Mouse (Mus musculus) cerebellum, adult 2 months (tissue): ENCODE measurements around the gene Sh2d1b2. TPM values are rescaled to one million over a fixed set of nuclear protein-coding genes. Genes with fewer than 3 reads are reported as not detected.

Source experiments
- DNase-seq, 2 experiments: peaks; one replicate each; pipeline ENCODE4 v3.0.0; 2021
- H3K27ac ChIP-seq: fragments of 200-500 bp; 2 replicates; pipeline ENCODE4 v1.5.1; 2012; ENCODE audit warnings: low read length, control low read depth, inconsistent platforms; ENCODE audit not compliant: insufficient read depth
- H3K27me3 ChIP-seq: fragments of 200-500 bp; 2 replicates; pipeline ENCODE4 v1.6.1; 2012; ENCODE audit warnings: inconsistent platforms, mild to moderate bottlenecking, low read length, moderate library complexity; ENCODE audit not compliant: control insufficient read depth, insufficient read depth
- H3K4me1 ChIP-seq: fragments of 200-500 bp; 2 replicates; pipeline ENCODE4 v1.6.1; 2011; ENCODE audit warnings: low read length; ENCODE audit not compliant: control insufficient read depth, insufficient read depth
- H3K4me3 ChIP-seq: fragments of 200-500 bp; replicated peaks from 2 replicates; pipeline ENCODE3; 2011; ENCODE audit warnings: mild to moderate bottlenecking, low read depth, low read length, control low read depth; ENCODE audit not compliant: insufficient read depth
- CTCF ChIP-seq: fragments of 200-500 bp; IDR thresholded peaks from 2 replicates; pipeline ENCODE4 v1.5.1; 2011; ENCODE audit warnings: low read depth, mild to moderate bottlenecking, control low read depth, low read length, moderate library complexity, borderline replicate concordance; ENCODE audit not compliant: insufficient read depth
- POLR2A ChIP-seq: fragments of 200-500 bp; IDR thresholded peaks from 2 replicates; pipeline ENCODE4 v1.6.1; 2011; ENCODE audit warnings: low read length, control low read depth, borderline replicate concordance; ENCODE audit not compliant: insufficient read depth
- WGBS: fragments of 180-500 bp; shearing (Covaris S2); methylation state at CpG from one replicate; pipeline ENCODE4 v1.1.7; 2018; 5-methylcytosine and 5-hydroxymethylcytosine counted together
- polyA plus RNA-seq: library from polyadenylated mRNA; depleted of rRNA; stranded (reverse); fragments of >200 nt; gene quantifications from 2 replicates; pipeline ENCODE4 v1.2.3, GENCODE M21; 2012; rRNA removed

The Sh2d1b2 gene
- polyA plus RNA-seq, 1 experiment: not detected

GRCm38 (mm10) chr1:170292239-170292951 lies 59.8 kb downstream of the Sh2d1b2 start:
- H3K27ac ChIP-seq: no peak overlapping the region
- TF ChIP-seq POLR2A (no peak), CTCF (peak; percentile 45; the same call in 1 of the 2 replicates)

GRCm38 (mm10) chr1:170293257-170293656 lies 60.7 kb downstream of the Sh2d1b2 start:
- WGBS: 87% methylated on average over 5 of the region's 5 CpGs
- Histone ChIP-seq H3K27me3 (no peaks in the 10 kb centered on the region), H3K4me3 (no peak overlapping the region), H3K27ac (no peak overlapping the region), H3K4me1 (no peaks in the 10 kb centered on the region)
- no peak for DNase-seq
- no peak for TF ChIP-seq POLR2A
- TF ChIP-seq CTCF: no peak

More at GRCm38 (mm10) chr1:170292239-170292951, 59.8 kb downstream of the Sh2d1b2 start:
- no peaks in the 10 kb centered on the region for H3K4me1 ChIP-seq
- H3K4me3 ChIP-seq: no peak overlapping the region
- DNase-seq: peak; percentile 36 to 63
- H3K27me3 ChIP-seq: no peaks in the 10 kb centered on the region
- 5% methylated on average over 9 of the region's 9 CpGs for WGBS

DNA sequence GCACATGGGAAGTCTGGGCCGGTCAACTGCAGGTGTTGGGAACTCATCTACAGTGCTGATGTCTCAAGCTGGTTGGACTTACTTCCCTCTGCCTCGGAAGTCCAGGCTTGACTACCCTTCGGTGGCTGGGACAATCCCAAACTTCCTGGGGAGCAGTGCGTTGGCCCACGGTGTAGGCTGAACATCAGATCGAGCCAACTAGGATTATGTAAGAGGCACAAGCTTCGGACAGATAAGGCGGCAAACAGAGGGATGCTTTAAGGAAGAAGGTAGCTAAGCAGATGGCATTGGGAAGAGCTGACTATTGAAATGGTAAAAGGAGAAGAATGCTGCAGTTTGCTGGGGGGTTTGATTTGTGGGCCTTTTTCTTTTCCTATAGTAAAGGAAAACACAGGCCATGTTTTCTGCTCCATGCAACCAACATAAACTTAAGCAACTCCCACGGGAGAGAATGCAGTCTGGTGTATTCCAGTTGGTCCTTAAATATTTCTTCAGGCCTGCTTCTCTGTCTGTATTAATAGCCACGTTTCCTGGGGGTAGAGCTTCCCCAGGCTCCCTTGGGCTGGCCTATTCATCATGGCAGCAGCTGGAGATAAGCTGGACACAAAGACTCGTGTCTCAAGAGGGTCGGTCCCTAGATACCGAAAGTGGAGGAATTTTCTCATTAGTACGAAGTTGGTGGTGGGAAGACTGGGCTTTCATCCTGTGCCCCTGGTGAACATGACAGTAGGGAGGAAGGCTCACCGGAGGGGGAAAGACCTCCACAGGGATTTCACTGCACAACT lies 62.4 kb downstream of the Sh2d1b2 start:
- no peak for TF ChIP-seq CTCF
- TF ChIP-seq POLR2A: no peak
- Histone ChIP-seq H3K27ac (no peak overlapping the region), H3K4me1 (no peaks in the 10 kb centered on the region), H3K4me3 (no peak overlapping the region), H3K27me3 (no peaks in the 10 kb centered on the region)
- no peak for DNase-seq
- WGBS: 44% methylated on average over 15 of the region's 15 CpGs

DNA sequence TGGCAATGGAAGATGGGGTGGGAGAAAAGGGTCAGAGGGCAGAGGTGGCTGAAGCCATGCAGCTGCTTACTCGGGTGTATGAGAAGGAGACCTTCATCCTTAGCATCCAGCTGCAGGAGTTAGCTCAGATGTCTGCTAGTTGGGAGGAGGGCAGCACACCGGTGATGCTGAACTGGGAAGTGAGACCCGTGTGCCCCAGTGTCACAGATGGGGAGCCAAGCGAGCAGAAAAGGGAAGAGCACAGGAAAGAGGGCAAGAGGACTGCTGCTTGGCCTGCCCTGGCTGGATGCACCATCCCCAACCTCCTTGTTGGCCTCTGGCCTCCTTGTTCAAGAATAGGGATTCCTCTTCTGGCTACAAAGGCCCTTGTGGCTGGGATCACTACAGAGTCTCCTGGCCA lies 66.9 kb downstream of the Sh2d1b2 start:
- DNase-seq: no peak
- TF ChIP-seq CTCF: no peak
- TF ChIP-seq POLR2A: no peak
- Histone ChIP-seq H3K4me3 (no peak overlapping the region), H3K27me3 (no peaks in the 10 kb centered on the region), H3K27ac (no peak overlapping the region), H3K4me1 (no peaks in the 10 kb centered on the region)
- WGBS: 76% methylated on average over 4 of the region's 4 CpGs

DNA sequence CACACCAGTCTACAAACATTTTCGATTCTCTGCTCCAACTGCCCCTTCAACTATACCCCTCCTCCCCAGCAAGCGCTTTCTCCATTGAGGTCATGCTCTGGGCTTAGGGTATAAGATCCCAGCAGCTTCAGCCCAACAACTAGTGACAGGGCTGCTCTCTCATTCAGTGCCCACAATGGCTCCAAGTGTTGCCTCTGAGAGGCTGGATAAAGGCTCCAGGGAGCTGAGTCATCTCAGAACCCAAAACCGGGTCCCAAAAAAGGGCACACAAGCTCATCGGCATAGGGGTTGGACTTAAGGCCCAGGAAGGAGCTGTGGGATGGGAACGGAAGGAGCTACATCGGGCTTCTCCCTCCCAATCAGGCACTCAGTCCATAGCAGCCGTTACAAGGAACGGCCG lies 69.1 kb downstream of the Sh2d1b2 start:
- no peaks in the 10 kb centered on the region for H3K4me1 ChIP-seq
- TF ChIP-seq POLR2A: no peak
- no peak for TF ChIP-seq CTCF
- no peak overlapping the region for H3K4me3 ChIP-seq
- H3K27me3 ChIP-seq: no peaks in the 10 kb centered on the region
- no peak for DNase-seq
- H3K27ac ChIP-seq: no peak overlapping the region
- whole genome bisulfite sequencing: 94% methylated on average over 9 of the region's 9 CpGs

DNA sequence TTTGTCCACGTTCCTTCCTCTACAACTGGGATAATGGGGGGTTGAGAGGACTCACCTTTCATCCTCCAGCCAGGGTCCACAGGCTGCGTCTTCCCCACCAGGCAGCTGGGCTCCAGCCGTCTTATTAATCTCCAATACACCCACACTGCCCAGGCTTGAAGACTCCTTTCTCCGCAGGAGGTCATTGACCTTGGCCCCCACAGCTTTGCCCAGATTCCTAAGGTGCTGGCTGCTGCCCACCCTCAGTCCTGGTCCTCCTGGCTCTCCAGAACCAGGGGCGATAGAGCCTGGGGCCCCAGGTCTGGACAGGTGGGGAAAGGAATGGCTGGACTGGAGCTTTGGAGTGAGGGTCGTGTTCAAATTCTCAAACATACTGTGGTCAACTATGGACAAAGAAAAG lies 69.9 kb downstream of the Sh2d1b2 start:
- 74% methylated on average over 6 of the region's 6 CpGs for WGBS
- DNase-seq: no peak
- TF ChIP-seq POLR2A: no peak
- no peak for TF ChIP-seq CTCF
- Histone ChIP-seq H3K4me3 (no peak overlapping the region), H3K4me1 (no peaks in the 10 kb centered on the region), H3K27me3 (no peaks in the 10 kb centered on the region), H3K27ac (no peak overlapping the region)

GRCm38 (mm10) chr1:170303103-170303502 lies 70.6 kb downstream of the Sh2d1b2 start:
- Histone ChIP-seq H3K27me3 (no peaks in the 10 kb centered on the region), H3K4me1 (no peaks in the 10 kb centered on the region), H3K27ac (no peak overlapping the region), H3K4me3 (no peak overlapping the region)
- 65% methylated on average over 6 of the region's 6 CpGs for WGBS
- TF ChIP-seq POLR2A: no peak
- TF ChIP-seq CTCF: no peak
- DNase-seq: no peak

Other genes starting within 250 kb of the Sh2d1b2 start
- 2.1 and 2.9 TPM in 2 replicates for gene Ddr2, start 122.0 kb upstream of the Sh2d1b2 start, polyA plus RNA-seq
- 40.7 and 45.1 TPM in 2 replicates for gene Uap1, start 57.8 kb upstream of the Sh2d1b2 start, polyA plus RNA-seq
- gene Uhmk1, start 17.4 kb upstream of the Sh2d1b2 start, polyA plus RNA-seq: 80.4 and 85.8 TPM in 2 replicates
- gene Sh2d1b1, start 44.6 kb downstream of the Sh2d1b2 start, polyA plus RNA-seq: 0.03 TPM in 1 of 2 replicates, not detected in the other
- gene Gm7694, start 73.6 kb downstream of the Sh2d1b2 start, polyA plus RNA-seq: 5.3 and 5.4 TPM in 2 replicates
- gene Spata46, start 76.1 kb downstream of the Sh2d1b2 start, polyA plus RNA-seq: not detected in 2 replicates